Mouse (Mus musculus) forebrain, embryonic 10.5 days (tissue): Measurements from ENCODE around the gene Rnaset2a. TPM values are rescaled to one million over a fixed set of nuclear protein-coding genes. Genes with fewer than 3 reads are reported as not detected.
"Not testable (repeated sequence)": the region's sequence is repeated elsewhere in the genome, so short reads cannot be mapped to it uniquely, and the experiment has no call there.

Experiments
- DNase-seq: peaks from one replicate; pipeline ENCODE4 v3.0.0-alpha.2; 2017; ENCODE audit warnings: low spot score; ENCODE audit errors: extremely low spot score
- H3K27ac ChIP-seq: fragments of 300-500 bp; sonication (generic); 2 replicates; pipeline ENCODE4 v1.5.1; 2016; ENCODE audit warnings: mild to moderate bottlenecking
- H3K27me3 ChIP-seq: fragments of 300-500 bp; sonication (generic); 2 replicates; pipeline ENCODE4 v1.6.1; 2016; ENCODE audit warnings: mild to moderate bottlenecking; ENCODE audit not compliant: poor library complexity, severe bottlenecking
- H3K36me3 ChIP-seq: fragments of 300-500 bp; sonication (generic); replicated peaks from 2 replicates; pipeline ENCODE4 v1.6.1; 2016; ENCODE audit warnings: mild to moderate bottlenecking, moderate library complexity
- H3K4me1 ChIP-seq: fragments of 300-500 bp; sonication (generic); 2 replicates; pipeline ENCODE4 v1.6.1; 2016
- H3K4me3 ChIP-seq: fragments of 300-500 bp; sonication (generic); 2 replicates; pipeline ENCODE4 v1.5.1; 2016; ENCODE audit warnings: mild to moderate bottlenecking, moderate library complexity
- H3K9me3 ChIP-seq: fragments of 300-500 bp; sonication (generic); 2 replicates; pipeline ENCODE4 v1.6.1; 2016; ENCODE audit warnings: mild to moderate bottlenecking, moderate library complexity
- WGBS: fragments of 180-500 bp; shearing (Covaris S2); methylation state at CpG from one replicate; pipeline ENCODE4 v1.1.7; 2016; 5-methylcytosine and 5-hydroxymethylcytosine counted together
- polyA plus RNA-seq: library from polyadenylated mRNA; unstranded; fragments of >200 nt; fragmentation: Nextera tagmentation; extraction: Ambion mirVana; gene quantifications from 2 replicates; pipeline ENCODE4 v1.2.1, GENCODE M21; 2016

The Rnaset2a gene
- polyA plus RNA-seq, 1 experiment from 2014 or later, result 14.6 TPM

DNA sequence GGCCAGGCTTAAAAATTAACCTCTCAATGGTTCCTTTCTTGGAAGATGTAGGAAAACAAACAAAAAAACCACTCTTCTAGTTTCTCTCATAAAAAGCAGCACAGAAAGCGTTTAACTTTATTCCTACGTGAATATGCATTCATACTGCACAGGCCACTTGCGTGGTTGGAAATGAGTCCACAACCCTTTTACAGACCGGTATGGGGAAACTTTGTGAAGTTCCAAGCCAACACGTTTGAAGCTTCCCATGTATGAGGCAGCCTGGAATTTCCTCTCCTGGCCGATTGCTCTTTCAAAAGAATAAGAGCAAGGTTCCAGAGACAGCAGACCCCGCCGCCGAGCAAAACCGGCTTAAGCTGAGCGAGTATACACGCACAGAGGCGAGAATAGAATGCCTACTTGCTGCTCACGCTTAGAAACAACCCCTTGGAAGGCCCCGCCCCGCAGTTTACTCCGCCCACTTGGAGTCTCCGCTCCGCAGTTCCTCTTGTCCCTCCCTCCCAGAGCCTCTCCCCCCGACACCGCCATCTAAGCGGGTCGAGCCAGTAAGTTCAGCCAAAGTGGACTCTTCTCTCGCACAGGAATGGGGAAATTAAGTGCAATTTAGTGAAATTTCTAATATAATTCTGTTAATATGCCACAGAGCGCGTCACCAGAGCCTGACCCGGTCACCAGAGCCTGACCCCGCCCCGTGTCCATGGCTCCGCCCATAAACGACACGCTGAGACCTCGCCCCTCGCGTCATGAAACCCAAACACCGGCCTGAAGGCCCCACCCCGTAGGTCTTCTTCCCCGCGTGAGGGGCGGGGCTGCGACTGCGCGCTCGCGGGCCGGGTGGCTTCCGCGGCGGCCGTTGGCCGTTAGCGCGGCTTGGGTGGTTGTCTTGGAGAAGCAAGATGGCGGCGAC, 17.1 kb upstream of the Rnaset2a start, which contains the start of gene Fgfr1op:
Gene Fgfr1op, plus strand, starts transcription at position 801 of the 907 bp plus-strand sequence.
- H3K4me1 ChIP-seq, H3K27me3 ChIP-seq, H3K9me3 ChIP-seq, DNase-seq: not testable (repeated sequence)
- peaks cover 15% of the 10 kb centered on the region for H3K36me3 ChIP-seq
- H3K4me3 ChIP-seq, result peak within 1 kb of the TSS; percentile 59
- peak within 1 kb of the TSS; percentile 89 for H3K27ac ChIP-seq
- 3% methylated on average over 21 of the region's 55 CpGs for WGBS

DNA sequence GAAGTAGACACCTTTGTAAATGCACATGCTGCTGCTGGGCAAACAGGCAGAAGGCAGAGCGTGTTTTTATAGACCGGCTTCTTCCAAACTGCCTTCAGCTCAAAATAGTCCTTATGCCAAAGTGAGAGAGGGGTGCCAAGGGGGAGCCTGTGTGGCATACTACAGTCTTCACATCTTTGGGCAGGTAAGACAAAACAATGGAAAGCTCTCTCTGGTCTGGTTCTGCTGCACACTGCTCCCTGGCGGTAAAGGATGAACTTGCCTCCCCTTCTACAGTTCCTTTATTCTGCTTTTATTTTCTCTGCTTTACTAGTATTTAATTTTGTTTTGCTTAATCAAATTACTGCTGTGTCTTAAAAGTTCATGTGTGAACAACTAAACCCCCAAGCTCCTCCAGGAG, 13.1 kb upstream of the Rnaset2a start:
- not testable (repeated sequence) for H3K9me3 ChIP-seq, H3K27ac ChIP-seq, H3K4me1 ChIP-seq, H3K27me3 ChIP-seq, H3K4me3 ChIP-seq, H3K36me3 ChIP-seq, DNase-seq
- WGBS, result 36% methylated on average over 3 of the region's 3 CpGs

GRCm38 (mm10) chr17:8158627-8159026, 10.7 kb upstream of the Rnaset2a start:
- not testable (repeated sequence) for H3K4me3 ChIP-seq
- 33% methylated on average over 1 of the region's 1 CpGs for WGBS

DNA sequence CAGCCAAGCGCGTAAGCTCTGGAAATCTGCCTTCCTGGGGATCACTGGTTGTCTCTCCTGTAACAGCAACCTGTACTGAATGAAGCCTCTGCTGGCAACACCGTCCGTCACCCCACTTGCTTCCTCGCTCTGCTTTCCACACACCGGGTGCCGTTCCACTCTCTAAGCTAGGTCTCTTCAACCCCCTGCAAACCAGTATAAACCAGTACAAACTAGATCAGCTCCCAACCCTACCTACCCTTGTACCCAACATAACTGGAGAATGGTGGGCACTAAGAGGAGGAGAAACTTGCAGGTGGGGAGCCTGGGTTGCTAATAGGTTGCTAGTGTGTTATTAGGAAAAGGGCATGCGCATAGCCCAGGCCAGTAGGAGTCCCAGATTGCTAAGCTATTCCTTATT, 8.1 kb upstream of the Rnaset2a start:
- H3K27ac ChIP-seq, H3K27me3 ChIP-seq, H3K4me1 ChIP-seq, DNase-seq, H3K9me3 ChIP-seq, H3K36me3 ChIP-seq, H3K4me3 ChIP-seq: not testable (repeated sequence)
- WGBS, result 67% methylated on average over 1 of the region's 8 CpGs

More at GRCm38 (mm10) chr17:8158627-8159026, 10.7 kb upstream of the Rnaset2a start:
- not testable (repeated sequence) for H3K27me3 ChIP-seq, DNase-seq, H3K4me1 ChIP-seq, H3K27ac ChIP-seq, H3K36me3 ChIP-seq, H3K9me3 ChIP-seq

GRCm38 (mm10) chr17:8155010-8155409, 7.1 kb upstream of the Rnaset2a start:
- not testable (repeated sequence) for H3K9me3 ChIP-seq, H3K27ac ChIP-seq, H3K36me3 ChIP-seq, H3K4me1 ChIP-seq, H3K27me3 ChIP-seq, DNase-seq, H3K4me3 ChIP-seq
- WGBS, result 87% methylated on average over 7 of the region's 7 CpGs

DNA sequence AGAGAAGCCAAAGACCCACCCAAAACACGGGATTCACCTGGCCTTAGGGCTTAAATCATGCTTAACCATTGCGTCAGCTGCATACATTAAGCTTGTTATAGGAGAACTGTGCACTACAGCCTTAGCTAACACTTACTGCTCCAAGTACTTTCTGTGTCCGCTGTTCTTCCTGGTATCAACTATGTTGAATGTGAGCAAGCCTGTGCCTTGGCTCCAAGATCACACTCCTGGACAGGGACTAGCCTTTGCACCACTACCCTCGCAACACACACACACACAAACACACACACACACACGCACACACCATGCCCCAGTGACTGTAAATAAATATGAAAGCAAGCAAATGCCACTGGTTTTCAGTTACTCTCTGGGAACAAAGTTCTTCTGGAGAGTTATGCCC, 966 bp downstream of the Rnaset2a start:
- WGBS, result 32% methylated on average over 5 of the region's 5 CpGs
- Histone ChIP-seq H3K4me3 (peak overlapping the region; percentile 58), H3K27ac (peak overlapping the region; percentile 85; the same call in 1 of the 2 replicates)
- not testable (repeated sequence) for H3K4me1 ChIP-seq, H3K27me3 ChIP-seq, H3K36me3 ChIP-seq, DNase-seq, H3K9me3 ChIP-seq

GRCm38 (mm10) chr17:8143802-8144673, 3.9 kb downstream of the Rnaset2a start:
- not testable (repeated sequence) for H3K27me3 ChIP-seq, DNase-seq, H3K36me3 ChIP-seq, H3K4me1 ChIP-seq, H3K27ac ChIP-seq, H3K9me3 ChIP-seq, H3K4me3 ChIP-seq
- 76% methylated on average over 10 of the region's 14 CpGs for WGBS

- H3K9me3 ChIP-seq, DNase-seq, H3K27ac ChIP-seq, H3K4me1 ChIP-seq, H3K36me3 ChIP-seq, H3K27me3 ChIP-seq, H3K4me3 ChIP-seq: not testable (repeated sequence)
- 61% methylated on average over 3 of the region's 3 CpGs for WGBS
Measured at GRCm38 (mm10) chr17:8140210-8140609, 7.7 kb downstream of the Rnaset2a start.

DNA sequence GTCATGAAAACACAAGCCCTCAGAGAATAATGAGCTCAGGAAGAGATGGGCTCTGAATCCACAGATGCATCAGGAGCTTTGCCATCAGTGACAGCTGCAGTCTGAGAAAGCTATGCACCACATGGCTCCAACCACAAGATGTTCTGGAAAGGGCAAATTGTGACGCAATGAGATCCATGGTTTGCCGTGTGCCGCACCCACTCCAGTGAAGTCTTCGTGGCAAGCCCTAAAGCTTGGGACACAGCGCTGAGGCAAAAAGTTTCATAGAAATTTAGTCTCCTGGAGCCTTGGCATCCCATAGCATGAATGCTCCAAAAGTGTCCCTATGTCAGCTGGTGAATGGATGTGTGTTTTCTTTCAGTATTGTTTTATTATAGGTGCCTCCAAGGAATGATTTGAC, 9.8 kb downstream of the Rnaset2a start:
- H3K4me1 ChIP-seq, H3K27me3 ChIP-seq, H3K4me3 ChIP-seq, H3K9me3 ChIP-seq, DNase-seq, H3K36me3 ChIP-seq, H3K27ac ChIP-seq: not testable (repeated sequence)
- 94% methylated on average over 5 of the region's 5 CpGs for WGBS

GRCm38 (mm10) chr17:8130849-8131248, 17.0 kb downstream of the Rnaset2a start:
- not testable (repeated sequence) for H3K27ac ChIP-seq, H3K36me3 ChIP-seq, H3K4me1 ChIP-seq, H3K27me3 ChIP-seq, DNase-seq, H3K9me3 ChIP-seq, H3K4me3 ChIP-seq
- no CpG with 5 or more reads among the region's 6 CpGs for WGBS

- not testable (repeated sequence) for H3K36me3 ChIP-seq, H3K27me3 ChIP-seq, H3K27ac ChIP-seq, H3K9me3 ChIP-seq, H3K4me1 ChIP-seq, DNase-seq, H3K4me3 ChIP-seq
- 86% methylated on average over 9 of the region's 9 CpGs for WGBS
Measured at GRCm38 (mm10) chr17:8129578-8129977, 18.3 kb downstream of the Rnaset2a start.

- not testable (repeated sequence) for DNase-seq, H3K4me1 ChIP-seq, H3K4me3 ChIP-seq, H3K9me3 ChIP-seq, H3K36me3 ChIP-seq, H3K27ac ChIP-seq, H3K27me3 ChIP-seq
- 88% methylated on average over 1 of the region's 7 CpGs for WGBS
Measured at GRCm38 (mm10) chr17:8128326-8128993, 19.4 kb downstream of the Rnaset2a start.
